Mouse (Mus musculus): ENCODE data around the gene 9130213A22Rik.

Gene 9130213A22Rik

DNA sequence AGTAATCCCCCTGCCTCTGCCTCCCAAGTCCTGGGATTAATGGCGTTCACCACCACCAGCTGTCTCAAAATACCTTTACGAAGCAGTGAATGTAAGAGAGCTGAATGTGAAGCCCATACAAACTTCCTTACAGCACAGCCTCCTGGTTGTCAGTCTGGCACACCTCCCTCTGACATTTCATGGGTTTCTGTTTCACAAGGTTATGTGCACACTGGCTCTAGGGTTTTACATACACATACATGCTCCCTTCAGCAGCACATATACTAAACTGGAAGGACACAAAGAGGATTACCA is 47.7 kb downstream of the 9130213A22Rik start:
- no peak for DNase-seq (ENCODE audit: low spot score)

GRCm38 (mm10) chr11:69073951-69074775 is 48.2 kb downstream of the 9130213A22Rik start:
- DNase-seq (ENCODE audit: low spot score) = no peak

DNA sequence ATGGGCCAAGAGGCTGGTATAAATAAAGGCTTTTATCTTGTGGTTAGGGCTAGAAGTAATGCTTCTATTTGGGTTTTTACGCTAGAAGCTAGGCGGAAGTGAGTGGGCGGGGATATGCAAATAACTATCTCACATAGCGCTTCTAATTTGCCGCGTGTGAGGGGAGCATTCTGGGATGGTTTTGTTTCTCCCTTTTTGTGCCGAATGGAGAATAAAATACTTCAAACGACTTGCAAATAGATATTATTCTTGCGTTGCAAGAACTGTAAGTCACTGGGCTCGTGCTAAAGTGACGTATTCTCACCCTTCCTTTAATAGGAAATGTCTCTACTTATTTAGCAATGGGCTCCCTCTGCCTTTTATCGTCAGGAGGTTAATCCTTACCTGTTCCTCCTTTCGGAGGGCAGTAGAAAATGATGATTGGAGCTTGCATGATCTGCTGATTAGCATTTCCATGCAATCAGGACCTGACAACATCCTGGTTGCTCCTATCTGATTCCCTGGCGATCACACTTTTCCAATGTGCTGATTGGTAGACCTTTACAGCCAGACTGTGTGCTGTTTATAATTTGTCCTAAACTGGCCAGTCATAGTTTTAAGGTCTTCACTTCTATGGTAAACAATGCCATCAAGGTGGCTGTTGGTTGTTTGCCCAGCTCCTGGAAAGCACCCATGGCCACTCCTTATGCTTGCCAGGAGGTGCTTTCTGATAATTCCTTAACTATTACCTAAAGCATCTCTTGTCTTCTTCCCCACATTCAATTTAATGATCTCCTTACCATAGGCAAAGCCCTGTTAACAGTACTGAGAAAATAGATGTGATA is 49.1 kb downstream of the 9130213A22Rik start:
- DNase-seq (ENCODE audit: low spot score) = no peak

- no peak for DNase-seq (ENCODE audit: low spot score)
Observed at GRCm38 (mm10) chr11:69072666-69073064, 49.7 kb downstream of the 9130213A22Rik start.

DNA sequence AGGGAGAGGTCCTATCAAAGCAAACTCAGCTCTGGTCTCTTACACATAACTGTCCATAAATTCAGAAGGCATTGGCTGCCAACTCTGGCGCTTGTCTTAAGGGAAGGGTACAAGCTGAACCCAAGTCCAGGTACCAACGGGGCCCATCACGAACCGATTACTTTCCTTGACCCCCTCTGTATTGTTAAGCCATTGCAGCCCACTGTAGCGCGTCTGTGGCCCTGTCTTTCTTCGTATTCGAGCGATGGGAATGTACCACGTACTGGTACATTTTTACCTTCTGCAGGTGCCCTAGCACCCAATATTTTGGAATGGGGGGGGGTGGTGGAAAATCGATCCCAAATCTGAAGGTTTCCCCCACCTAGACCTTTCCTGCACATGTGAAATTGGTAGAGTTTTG is 50.2 kb downstream of the 9130213A22Rik start:
- no peak for DNase-seq (ENCODE audit: low spot score)

- no peak for DNase-seq (ENCODE audit: low spot score)
Observed at GRCm38 (mm10) chr11:69071262-69071661, 51.1 kb downstream of the 9130213A22Rik start.

- peak; percentile 82 for DNase-seq (ENCODE audit: low spot score)
Observed at GRCm38 (mm10) chr11:69070590-69071222, 51.7 kb downstream of the 9130213A22Rik start, which contains the start of gene Tmem107. TSS of gene Tmem107 (plus strand) at chr11:69070806.

GRCm38 (mm10) chr11:69070093-69070492 is 52.3 kb downstream of the 9130213A22Rik start:
- no peak for DNase-seq (ENCODE audit: low spot score)
